Mouse (Mus musculus): ENCODE data around the gene Map3k14.

- TF ChIP-seq CTCF (conservative IDR thresholded peaks at IDR 0.05; ENCODE audit: low read length), result no peak
- no peak for TF ChIP-seq NANOG (IDR thresholded peaks at IDR 0.05; ENCODE audit: borderline replicate concordance, low read length)
Measured at GRCm38 (mm10) chr11:103272888-103273287, 5.6 kb upstream of the Map3k14 start.
